Mouse (Mus musculus): Measurements from ENCODE around the gene Hoxb6. TPM values are rescaled to one million over a fixed set of nuclear protein-coding genes. Genes with fewer than 3 reads are reported as not detected.

Hoxb6 gene
- polyA plus RNA-seq, 1 experiment = not detected

DNA sequence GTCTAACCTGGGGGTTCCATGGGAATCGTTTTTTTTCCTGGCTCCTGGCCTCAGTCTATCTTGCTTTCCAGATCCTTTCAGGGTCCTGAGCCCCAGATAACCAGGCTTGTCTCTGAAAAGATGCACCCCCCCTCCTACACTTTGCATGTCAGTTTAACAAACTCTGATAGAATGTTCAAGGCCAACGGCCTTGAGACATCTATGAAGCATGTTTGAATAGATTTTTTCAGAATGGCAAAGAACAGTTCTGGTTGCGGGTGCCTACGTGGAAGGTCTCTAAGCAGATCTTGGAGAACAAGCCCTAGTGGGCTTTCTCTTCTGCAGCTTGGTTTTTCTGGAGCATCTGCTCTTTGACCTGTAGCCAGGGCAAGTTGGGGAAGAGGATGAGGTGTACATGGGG, 16.5 kb downstream of the Hoxb6 start:
- H3K79me2 ChIP-seq (ENCODE audit: control insufficient read depth, insufficient read depth) = no peaks in the 10 kb centered on the region
- no peak overlapping the region for H3K4me2 ChIP-seq (ENCODE audit: low read depth)
- TF ChIP-seq SRF (IDR thresholded peaks at IDR 0.05; ENCODE audit: control insufficient read depth, insufficient read length, low read depth) = no peak
- TF ChIP-seq POLR2A (IDR thresholded peaks at IDR 0.05; ENCODE audit: insufficient read length, low read depth) = no peak
- TF ChIP-seq POLR2AphosphoS2 (IDR thresholded peaks at IDR 0.05; ENCODE audit: insufficient read length, low read depth) = no peak
- TF ChIP-seq MYOD1 (IDR thresholded peaks at IDR 0.05; ENCODE audit: control insufficient read depth in 1 of 3, insufficient read length in 2 of 3, low read depth in 2 of 3) = no peak
- TF ChIP-seq E2F4 (IDR thresholded peaks at IDR 0.05; ENCODE audit: insufficient read depth) = no peak
- no peak for TF ChIP-seq USF1 (IDR thresholded peaks at IDR 0.05; ENCODE audit: low read depth)
- no peak for TF ChIP-seq TCF12 (IDR thresholded peaks at IDR 0.05; ENCODE audit: insufficient read depth, poor library complexity, severe bottlenecking)
- TF ChIP-seq CEBPB (IDR thresholded peaks at IDR 0.05; ENCODE audit: insufficient read depth, poor library complexity, severe bottlenecking) = no peak
- no peak for TF ChIP-seq MYOG (IDR thresholded peaks at IDR 0.05; ENCODE audit: control insufficient read depth in 1 of 3, insufficient read depth in 1 of 3, insufficient read length in 2 of 3, low read depth in 2 of 3)
- TF ChIP-seq REST (IDR thresholded peaks at IDR 0.05; ENCODE audit: insufficient read depth, insufficient read length) = no peak
- no peak for TF ChIP-seq TCF3 (IDR thresholded peaks at IDR 0.05; ENCODE audit: insufficient read length, low read depth)
- peaks cover 63% of the 10 kb centered on the region for H3K27me3 ChIP-seq (ENCODE audit: control insufficient read depth, insufficient read depth, insufficient read length)
- no peak overlapping the region for H3K4me3 ChIP-seq
- H3ac ChIP-seq (ENCODE audit: control insufficient read depth, insufficient read length) = no peak overlapping the region
- no peaks in the 10 kb centered on the region for H3K36me3 ChIP-seq (ENCODE audit: control insufficient read depth, insufficient read depth)

DNA sequence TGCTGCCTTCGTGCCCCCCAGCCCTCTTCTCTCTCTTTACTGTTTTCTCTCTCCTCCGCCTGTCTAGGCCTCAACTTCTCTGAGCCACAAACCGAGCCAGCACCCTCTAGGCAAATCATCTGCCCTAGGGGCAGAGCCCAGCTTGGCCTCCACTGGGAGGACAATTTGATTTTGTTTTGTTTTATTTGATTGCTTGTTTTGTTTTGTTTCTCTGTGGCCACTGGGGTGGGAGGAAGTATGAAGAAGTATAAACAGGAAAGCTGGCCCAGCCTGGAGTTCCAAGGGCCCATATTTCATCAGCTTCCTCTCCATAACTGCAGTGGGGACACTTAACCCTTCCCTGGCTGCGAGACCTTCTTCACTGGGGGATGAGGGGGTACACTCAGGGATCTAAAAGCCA, 17.0 kb downstream of the Hoxb6 start:
- H3ac ChIP-seq (ENCODE audit: control insufficient read depth, insufficient read length) = no peak overlapping the region
- no peak overlapping the region for H3K4me3 ChIP-seq
- H3K27me3 ChIP-seq (ENCODE audit: control insufficient read depth, insufficient read depth, insufficient read length) = peaks cover 60% of the 10 kb centered on the region
- no peak overlapping the region for H3K4me2 ChIP-seq (ENCODE audit: low read depth)
- H3K36me3 ChIP-seq (ENCODE audit: control insufficient read depth, insufficient read depth) = no peaks in the 10 kb centered on the region
- H3K79me2 ChIP-seq (ENCODE audit: control insufficient read depth, insufficient read depth) = no peaks in the 10 kb centered on the region
- TF ChIP-seq MYOD1 (IDR thresholded peaks at IDR 0.05; ENCODE audit: control insufficient read depth in 1 of 3, insufficient read length in 2 of 3, low read depth in 2 of 3) (no peak), USF1 (IDR thresholded peaks at IDR 0.05; ENCODE audit: low read depth) (no peak), MYOG (IDR thresholded peaks at IDR 0.05; ENCODE audit: control insufficient read depth in 1 of 3, insufficient read depth in 1 of 3, insufficient read length in 2 of 3, low read depth in 2 of 3) (no peak), CEBPB (IDR thresholded peaks at IDR 0.05; ENCODE audit: insufficient read depth, poor library complexity, severe bottlenecking) (no peak), REST (IDR thresholded peaks at IDR 0.05; ENCODE audit: insufficient read depth, insufficient read length) (no peak)

DNA sequence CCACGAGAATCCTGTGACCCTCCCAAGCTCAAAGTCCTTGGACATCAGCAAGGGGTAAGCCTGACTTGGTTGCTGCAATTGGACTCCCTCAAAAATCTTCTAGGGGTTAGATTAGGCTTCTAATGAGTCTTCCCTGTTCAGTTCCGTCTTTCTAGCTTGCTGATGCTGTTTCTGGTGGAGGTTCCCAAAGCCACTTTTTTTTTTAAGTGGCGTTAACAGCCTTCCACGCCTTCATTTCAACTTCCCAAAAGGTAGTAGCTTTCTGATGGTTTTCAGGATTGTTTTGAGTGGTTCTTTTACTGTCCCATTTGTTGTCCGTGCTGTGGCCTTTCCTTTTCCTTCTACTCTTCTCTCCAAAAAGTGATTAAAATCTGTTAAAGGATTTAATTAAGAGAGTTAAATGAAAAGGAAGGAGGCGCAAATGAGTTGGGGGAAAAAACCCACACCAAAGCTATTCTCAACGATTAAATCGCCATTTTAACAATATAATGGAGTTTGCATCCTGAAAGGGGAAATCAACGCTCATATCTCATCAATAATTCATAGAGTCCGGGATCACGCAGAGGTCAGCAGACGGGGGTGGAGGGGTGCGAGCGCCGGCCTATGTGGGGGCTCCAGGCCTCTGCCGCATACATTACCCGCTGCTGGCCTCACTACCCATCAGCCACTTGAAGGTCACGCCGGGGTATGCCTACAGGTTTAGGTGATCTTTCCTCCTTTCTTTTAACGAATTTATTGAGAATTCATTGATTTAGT, 18.1 kb downstream of the Hoxb6 start:
- Histone ChIP-seq H3ac (ENCODE audit: control insufficient read depth, insufficient read length) (no peak overlapping the region), H3K27me3 (ENCODE audit: control insufficient read depth, insufficient read depth, insufficient read length) (peaks cover 59% of the 10 kb centered on the region), H3K4me3 (no peak overlapping the region), H3K79me2 (ENCODE audit: control insufficient read depth, insufficient read depth) (no peaks in the 10 kb centered on the region), H3K36me3 (ENCODE audit: control insufficient read depth, insufficient read depth) (no peaks in the 10 kb centered on the region), H3K4me2 (ENCODE audit: low read depth) (peak overlapping the region; percentile 87)
- TF ChIP-seq POLR2A (IDR thresholded peaks at IDR 0.05; ENCODE audit: insufficient read length, low read depth) = no peak
- TF ChIP-seq E2F4 (IDR thresholded peaks at IDR 0.05; ENCODE audit: insufficient read depth) = no peak
- TF ChIP-seq USF1 (IDR thresholded peaks at IDR 0.05; ENCODE audit: low read depth) = no peak
- TF ChIP-seq MAX (IDR thresholded peaks at IDR 0.05; ENCODE audit: low read depth) = no peak
- no peak for TF ChIP-seq MYOG (IDR thresholded peaks at IDR 0.05; ENCODE audit: control insufficient read depth in 1 of 3, insufficient read depth in 1 of 3, insufficient read length in 2 of 3, low read depth in 2 of 3)
- TF ChIP-seq TCF12 (IDR thresholded peaks at IDR 0.05; ENCODE audit: insufficient read depth, poor library complexity, severe bottlenecking) = no peak
- no peak for TF ChIP-seq REST (IDR thresholded peaks at IDR 0.05; ENCODE audit: insufficient read depth, insufficient read length)
- TF ChIP-seq MYOD1 (IDR thresholded peaks at IDR 0.05; ENCODE audit: control insufficient read depth in 1 of 3, insufficient read length in 2 of 3, low read depth in 2 of 3) = no peak
- TF ChIP-seq TCF3 (IDR thresholded peaks at IDR 0.05; ENCODE audit: insufficient read length, low read depth) = no peak
- TF ChIP-seq CEBPB (IDR thresholded peaks at IDR 0.05; ENCODE audit: insufficient read depth, poor library complexity, severe bottlenecking) = no peak
- no peak for TF ChIP-seq SRF (IDR thresholded peaks at IDR 0.05; ENCODE audit: control insufficient read depth, insufficient read length, low read depth)
- no peak for TF ChIP-seq POLR2AphosphoS2 (IDR thresholded peaks at IDR 0.05; ENCODE audit: insufficient read length, low read depth)

DNA sequence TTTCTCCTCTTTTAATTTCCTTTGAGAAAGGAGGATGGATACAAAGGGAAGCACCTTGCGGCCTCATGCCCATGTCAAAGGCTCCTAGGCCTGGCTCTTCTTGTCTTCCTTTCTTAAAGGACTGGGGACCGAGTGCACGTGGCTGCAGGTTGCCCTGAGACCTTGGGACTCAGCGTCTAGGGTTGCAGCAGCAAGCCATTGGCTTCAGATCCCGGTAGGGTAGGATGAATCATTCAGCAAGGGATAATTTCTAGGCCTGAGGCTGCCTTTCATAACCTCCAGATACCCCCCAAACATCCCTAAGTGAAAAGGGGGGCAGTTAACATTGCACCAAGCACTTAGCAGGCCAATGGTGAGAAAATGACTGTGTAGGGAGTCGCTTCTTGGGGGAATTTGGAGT, 18.8 kb downstream of the Hoxb6 start:
- peak overlapping the region; percentile 4 for H3K4me3 ChIP-seq
- H3ac ChIP-seq (ENCODE audit: control insufficient read depth, insufficient read length) = no peak overlapping the region
- H3K79me2 ChIP-seq (ENCODE audit: control insufficient read depth, insufficient read depth) = no peaks in the 10 kb centered on the region
- peak overlapping the region; percentile 87 for H3K4me2 ChIP-seq (ENCODE audit: low read depth)
- H3K27me3 ChIP-seq (ENCODE audit: control insufficient read depth, insufficient read depth, insufficient read length) = peaks cover 61% of the 10 kb centered on the region
- TF ChIP-seq MAX (IDR thresholded peaks at IDR 0.05; ENCODE audit: low read depth) (no peak), POLR2A (IDR thresholded peaks at IDR 0.05; ENCODE audit: insufficient read length, low read depth) (no peak), TCF12 (IDR thresholded peaks at IDR 0.05; ENCODE audit: insufficient read depth, poor library complexity, severe bottlenecking) (no peak), MYOG (IDR thresholded peaks at IDR 0.05; ENCODE audit: control insufficient read depth in 1 of 3, insufficient read depth in 1 of 3, insufficient read length in 2 of 3, low read depth in 2 of 3) (no peak), TCF3 (IDR thresholded peaks at IDR 0.05; ENCODE audit: insufficient read length, low read depth) (no peak), E2F4 (IDR thresholded peaks at IDR 0.05; ENCODE audit: insufficient read depth) (no peak), REST (IDR thresholded peaks at IDR 0.05; ENCODE audit: insufficient read depth, insufficient read length) (no peak), POLR2AphosphoS2 (IDR thresholded peaks at IDR 0.05; ENCODE audit: insufficient read length, low read depth) (no peak), CEBPB (IDR thresholded peaks at IDR 0.05; ENCODE audit: insufficient read depth, poor library complexity, severe bottlenecking) (no peak), SRF (IDR thresholded peaks at IDR 0.05; ENCODE audit: control insufficient read depth, insufficient read length, low read depth) (no peak), USF1 (IDR thresholded peaks at IDR 0.05; ENCODE audit: low read depth) (no peak), MYOD1 (IDR thresholded peaks at IDR 0.05; ENCODE audit: control insufficient read depth in 1 of 3, insufficient read length in 2 of 3, low read depth in 2 of 3) (no peak)
- no peaks in the 10 kb centered on the region for H3K36me3 ChIP-seq (ENCODE audit: control insufficient read depth, insufficient read depth)
